Mouse (Mus musculus): Measurements from ENCODE around the gene Med18. TPM values are rescaled to one million over a fixed set of nuclear protein-coding genes. Genes with fewer than 3 reads are reported as not detected.
A peak's percentile ranks its signal among the peaks of the same experiment; 100 is the strongest.

Med18 gene
- polyA plus RNA-seq, 1 experiment from 2014 or later = 21.0 TPM

DNA sequence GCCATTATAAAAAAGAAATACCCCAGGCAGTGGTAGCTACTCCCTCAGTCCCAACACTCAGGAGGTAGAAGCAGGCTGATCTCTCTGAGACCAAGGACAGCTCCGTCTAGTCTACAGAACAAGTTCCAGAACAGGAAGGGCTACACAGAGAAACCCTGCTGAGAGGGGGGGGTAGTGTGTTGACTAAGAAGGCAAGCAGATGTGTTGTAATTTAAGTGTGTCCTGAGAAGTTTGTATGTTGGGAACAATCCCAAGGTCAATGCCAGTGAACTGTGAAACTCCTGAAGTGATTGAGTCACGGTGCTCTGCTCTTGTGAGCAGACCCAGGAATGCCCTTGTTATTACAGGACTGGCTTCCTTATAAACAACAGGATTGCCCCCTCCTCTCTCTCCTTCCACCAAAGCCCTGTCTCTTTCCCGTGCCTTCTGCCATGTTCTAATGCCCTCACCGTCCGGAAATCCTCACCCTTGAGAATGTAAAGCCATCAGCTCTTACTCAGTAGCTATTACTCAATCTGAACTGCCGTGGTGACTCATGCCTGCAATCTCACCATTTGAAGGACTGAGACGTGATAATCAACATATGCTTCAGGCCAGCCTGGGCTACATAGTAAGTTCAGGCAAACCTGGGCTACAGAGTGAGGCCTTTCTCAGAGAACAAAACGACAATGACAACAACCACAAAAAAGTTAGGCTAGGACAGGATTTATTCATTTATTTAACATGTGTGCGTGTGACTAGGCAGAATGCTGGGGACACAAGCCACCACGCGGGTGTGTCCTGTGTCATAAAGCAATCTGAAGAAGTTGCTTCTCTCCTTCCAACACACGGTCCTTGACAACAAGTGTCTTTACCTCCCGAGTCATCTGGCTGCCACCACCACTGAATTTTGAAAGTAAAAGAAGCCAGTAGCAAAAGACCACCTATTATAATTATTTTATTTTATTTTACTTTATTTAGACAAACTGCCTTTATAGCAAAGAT, 12.5 kb upstream of the Med18 start:
- Histone ChIP-seq H3K36me3 (replicated peaks) (no peaks in the 10 kb centered on the region), H3K4me1 (no peaks in the 10 kb centered on the region), H3K4me2 (no peak overlapping the region), H3K9me3 (no peaks in the 10 kb centered on the region), H3K27me3 (no peaks in the 10 kb centered on the region), H3K4me3 (replicated peaks) (no peak overlapping the region), H3K27ac (no peak overlapping the region), H3K9ac (no peak overlapping the region)
- 81% methylated on average over 13 of the region's 13 CpGs for WGBS
- no peak for ATAC-seq (ENCODE audit: low FRiP score)

DNA sequence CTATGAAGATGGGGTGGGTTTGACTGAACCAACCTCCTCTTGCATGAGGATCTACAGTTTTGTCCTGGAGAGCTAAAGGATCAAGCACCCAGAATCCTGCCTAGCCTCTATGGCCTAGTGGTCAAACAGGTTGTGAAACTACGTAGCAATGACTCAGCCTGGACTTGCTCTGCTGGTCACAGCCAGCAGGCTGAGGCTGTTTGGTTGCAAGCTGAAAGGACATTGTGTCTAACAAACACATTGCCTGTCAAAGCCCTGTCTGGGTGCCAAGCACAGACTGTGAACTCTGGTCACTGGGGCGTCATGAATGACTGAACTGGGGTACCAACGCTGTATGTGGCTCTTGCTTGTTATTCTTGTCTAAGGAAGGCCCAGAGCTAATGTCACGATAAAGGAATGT, 10.9 kb upstream of the Med18 start:
- WGBS = 83% methylated on average over 4 of the region's 4 CpGs
- Histone ChIP-seq H3K36me3 (replicated peaks) (no peaks in the 10 kb centered on the region), H3K9me3 (no peaks in the 10 kb centered on the region), H3K4me1 (no peaks in the 10 kb centered on the region), H3K27me3 (no peaks in the 10 kb centered on the region), H3K27ac (no peak overlapping the region), H3K9ac (no peak overlapping the region), H3K4me2 (no peak overlapping the region), H3K4me3 (replicated peaks) (no peak overlapping the region)
- ATAC-seq (ENCODE audit: low FRiP score) = no peak

DNA sequence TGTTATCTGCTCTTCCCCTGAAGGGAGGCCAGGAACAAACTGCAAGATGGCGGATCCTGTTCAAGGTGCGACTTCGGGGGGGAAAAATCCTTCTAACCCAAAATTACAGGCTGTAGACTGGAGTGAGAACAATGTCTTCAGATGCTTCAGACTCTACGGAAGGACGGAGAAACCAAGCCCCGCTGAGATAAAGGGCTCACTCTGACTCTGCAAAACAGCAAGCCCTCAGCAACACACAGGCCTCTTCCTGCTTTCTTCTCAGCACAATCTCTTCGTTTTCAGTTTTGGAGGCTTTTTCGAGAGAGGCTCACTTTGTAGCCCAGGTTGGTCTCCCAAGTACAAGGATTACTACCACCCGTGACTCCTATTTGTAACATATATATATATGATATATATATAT, 9.7 kb upstream of the Med18 start:
- H3K36me3 ChIP-seq (replicated peaks) = no peaks in the 10 kb centered on the region
- H3K4me2 ChIP-seq = no peak overlapping the region
- no peaks in the 10 kb centered on the region for H3K4me1 ChIP-seq
- 92% methylated on average over 9 of the region's 9 CpGs for WGBS
- no peaks in the 10 kb centered on the region for H3K9me3 ChIP-seq
- H3K27me3 ChIP-seq = no peaks in the 10 kb centered on the region
- H3K9ac ChIP-seq = no peak overlapping the region
- H3K27ac ChIP-seq = no peak overlapping the region
- ATAC-seq (ENCODE audit: low FRiP score) = no peak
- no peak overlapping the region for H3K4me3 ChIP-seq (replicated peaks)

DNA sequence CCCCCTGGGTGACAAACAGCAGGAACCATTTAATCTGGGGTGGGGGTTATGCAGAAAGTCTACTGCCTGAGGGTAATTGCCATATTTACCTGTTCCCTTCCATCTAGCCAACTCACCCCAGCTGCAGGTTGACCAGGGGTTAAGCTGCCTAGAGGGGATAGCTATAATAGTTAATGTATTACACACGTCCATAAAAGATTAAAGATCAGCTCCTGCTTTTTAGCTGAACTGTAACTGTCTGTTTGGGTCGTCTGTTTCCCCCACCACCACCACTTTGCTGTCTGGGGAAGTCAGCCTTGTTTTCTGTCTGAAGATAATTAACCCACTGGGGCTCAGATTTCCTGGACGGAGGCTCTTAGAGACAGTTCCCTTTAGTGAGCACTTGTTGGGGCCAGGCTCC, 6.2 kb upstream of the Med18 start:
- H3K9ac ChIP-seq = no peak overlapping the region
- no peak overlapping the region for H3K4me2 ChIP-seq
- H3K4me3 ChIP-seq (replicated peaks) = no peak overlapping the region
- 32% methylated on average over 3 of the region's 3 CpGs for WGBS
- no peaks in the 10 kb centered on the region for H3K27me3 ChIP-seq
- ATAC-seq (ENCODE audit: low FRiP score) = no peak
- no peaks in the 10 kb centered on the region for H3K9me3 ChIP-seq
- no peaks in the 10 kb centered on the region for H3K36me3 ChIP-seq (replicated peaks)
- no peak overlapping the region for H3K27ac ChIP-seq
- no peaks in the 10 kb centered on the region for H3K4me1 ChIP-seq

DNA sequence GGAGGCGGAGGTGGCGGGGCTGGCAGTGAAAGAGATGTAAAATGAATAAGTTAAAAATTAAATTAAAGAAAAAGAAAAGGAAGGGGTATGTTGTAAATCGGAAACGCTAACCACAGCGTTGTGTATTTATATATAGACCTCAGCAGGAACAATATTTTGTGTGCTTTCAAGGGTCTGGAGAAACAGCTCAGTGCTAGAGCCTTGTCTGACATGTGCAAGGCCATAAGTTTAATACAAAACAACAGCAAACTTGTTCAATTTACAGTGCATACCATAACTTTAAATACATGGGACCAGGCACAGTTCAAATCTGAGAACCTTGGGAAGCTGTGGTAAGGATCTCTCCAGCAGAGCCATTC, 513 bp upstream of the Med18 start:
- peaks cover 17% of the 10 kb centered on the region for H3K36me3 ChIP-seq (replicated peaks)
- peak overlapping the region; percentile 87 for H3K4me3 ChIP-seq (replicated peaks)
- no peaks in the 10 kb centered on the region for H3K9me3 ChIP-seq
- peak; percentile 42; the same call in 1 of the 2 replicates for ATAC-seq (ENCODE audit: low FRiP score)
- no peaks in the 10 kb centered on the region for H3K27me3 ChIP-seq
- peak overlapping the region; percentile 82 for H3K4me2 ChIP-seq
- 2% methylated on average over 5 of the region's 5 CpGs for WGBS
- no peak overlapping the region for H3K27ac ChIP-seq
- H3K4me1 ChIP-seq = peaks cover 22% of the 10 kb centered on the region
- H3K9ac ChIP-seq = no peak overlapping the region

DNA sequence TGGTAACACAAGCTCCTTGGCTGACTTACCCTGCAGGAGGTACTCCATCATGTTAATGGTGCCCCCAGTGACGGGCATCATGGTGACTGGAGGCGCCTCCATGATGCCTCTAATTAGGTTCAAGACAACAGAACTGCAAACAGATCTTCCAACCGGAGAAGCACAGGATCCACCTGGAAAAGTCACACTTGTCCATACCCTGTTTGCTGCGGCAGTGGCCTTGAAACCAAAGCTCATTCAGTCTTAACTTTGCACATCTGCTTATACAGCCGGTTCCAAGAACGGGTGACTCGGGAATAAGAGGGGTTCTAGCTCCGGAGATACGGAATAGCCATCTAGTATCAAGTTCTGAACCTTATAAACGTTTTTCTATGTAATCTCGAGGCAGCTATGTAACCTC, 885 bp downstream of the Med18 start:
- peaks cover 27% of the 10 kb centered on the region for H3K36me3 ChIP-seq (replicated peaks)
- peak overlapping the region; percentile 87 for H3K4me3 ChIP-seq (replicated peaks)
- peak overlapping the region; percentile 82 for H3K4me2 ChIP-seq
- 14% methylated on average over 11 of the region's 11 CpGs for WGBS
- H3K9me3 ChIP-seq = no peaks in the 10 kb centered on the region
- no peak overlapping the region for H3K27ac ChIP-seq
- ATAC-seq (ENCODE audit: low FRiP score) = no peak
- no peaks in the 10 kb centered on the region for H3K27me3 ChIP-seq
- H3K9ac ChIP-seq = peak overlapping the region; percentile 80
- H3K4me1 ChIP-seq = peaks cover 22% of the 10 kb centered on the region

DNA sequence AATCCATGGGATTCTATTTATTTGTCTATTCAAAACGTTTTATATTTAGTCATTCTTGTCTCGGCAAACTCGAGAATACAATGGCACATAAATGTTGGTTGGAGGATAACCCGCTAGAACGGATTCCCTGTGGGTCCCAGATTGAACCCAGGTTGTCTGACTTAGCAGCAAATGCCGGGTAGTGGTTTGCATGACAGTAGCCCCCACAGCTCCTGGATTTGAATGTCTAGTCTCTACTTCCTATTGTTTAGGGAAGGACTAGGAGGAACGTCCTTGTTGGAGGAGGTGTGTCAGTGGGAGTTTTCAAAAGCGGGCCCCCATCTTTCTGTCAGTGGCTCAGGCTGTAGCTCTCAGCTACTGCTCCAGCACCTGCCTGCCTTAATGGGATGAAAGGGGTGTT, 3.5 kb downstream of the Med18 start:
- H3K4me2 ChIP-seq = no peak overlapping the region
- no peaks in the 10 kb centered on the region for H3K9me3 ChIP-seq
- no peak overlapping the region for H3K27ac ChIP-seq
- ATAC-seq (ENCODE audit: low FRiP score) = no peak
- peaks cover 22% of the 10 kb centered on the region for H3K4me1 ChIP-seq
- no peaks in the 10 kb centered on the region for H3K27me3 ChIP-seq
- 92% methylated on average over 8 of the region's 8 CpGs for WGBS
- H3K9ac ChIP-seq = no peak overlapping the region
- H3K36me3 ChIP-seq (replicated peaks) = peaks cover 38% of the 10 kb centered on the region
- H3K4me3 ChIP-seq (replicated peaks) = no peak overlapping the region

DNA sequence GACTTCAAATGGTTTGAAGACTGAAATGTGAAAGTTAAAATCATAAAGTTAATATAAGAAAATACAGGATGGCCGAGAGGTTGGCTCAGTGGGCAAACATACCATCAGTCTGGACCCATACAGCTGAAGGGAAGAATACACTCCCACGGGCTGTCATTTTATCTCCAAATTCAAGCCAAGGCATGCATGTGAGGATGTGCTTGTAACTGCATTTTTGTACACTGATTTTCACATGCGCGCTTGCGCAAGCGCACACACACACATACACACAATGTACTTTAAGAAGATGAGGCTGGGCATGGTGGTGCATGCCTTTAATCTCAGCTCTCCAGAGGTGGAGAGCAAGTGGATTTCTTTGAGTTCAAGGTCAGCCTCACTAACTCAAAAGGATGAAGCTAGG, 8.2 kb downstream of the Med18 start:
- no peak for ATAC-seq (ENCODE audit: low FRiP score)
- Histone ChIP-seq H3K4me1 (no peaks in the 10 kb centered on the region), H3K36me3 (replicated peaks) (peaks cover 34% of the 10 kb centered on the region), H3K4me2 (no peak overlapping the region), H3K9ac (no peak overlapping the region), H3K9me3 (no peaks in the 10 kb centered on the region), H3K4me3 (replicated peaks) (no peak overlapping the region), H3K27ac (no peak overlapping the region), H3K27me3 (no peaks in the 10 kb centered on the region)
- WGBS = 95% methylated on average over 6 of the region's 6 CpGs

DNA sequence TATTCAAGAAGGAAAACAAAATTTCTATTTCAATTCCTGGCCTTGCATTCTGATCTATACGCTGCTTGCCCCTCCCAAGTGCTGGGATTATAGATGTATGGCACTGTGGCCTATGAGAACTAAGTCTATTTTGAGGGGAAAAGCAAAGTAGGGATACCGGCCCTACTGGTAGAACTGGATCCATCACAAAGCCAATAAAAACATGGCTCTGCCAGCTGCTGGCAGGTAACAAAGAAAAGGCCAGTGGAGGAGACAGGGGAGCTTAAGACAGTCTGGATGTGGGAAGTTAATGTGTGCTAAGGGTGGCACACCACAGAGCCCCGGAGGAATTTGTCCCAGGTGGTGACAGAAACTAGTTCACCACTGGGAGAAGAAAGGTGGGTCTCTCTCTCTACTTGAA, 8.6 kb downstream of the Med18 start:
- H3K4me1 ChIP-seq = no peaks in the 10 kb centered on the region
- peaks cover 30% of the 10 kb centered on the region for H3K36me3 ChIP-seq (replicated peaks)
- no peak overlapping the region for H3K27ac ChIP-seq
- no peaks in the 10 kb centered on the region for H3K9me3 ChIP-seq
- H3K4me2 ChIP-seq = no peak overlapping the region
- WGBS = 91% methylated on average over 3 of the region's 3 CpGs
- H3K9ac ChIP-seq = no peak overlapping the region
- no peak for ATAC-seq (ENCODE audit: low FRiP score)
- no peak overlapping the region for H3K4me3 ChIP-seq (replicated peaks)
- no peaks in the 10 kb centered on the region for H3K27me3 ChIP-seq

DNA sequence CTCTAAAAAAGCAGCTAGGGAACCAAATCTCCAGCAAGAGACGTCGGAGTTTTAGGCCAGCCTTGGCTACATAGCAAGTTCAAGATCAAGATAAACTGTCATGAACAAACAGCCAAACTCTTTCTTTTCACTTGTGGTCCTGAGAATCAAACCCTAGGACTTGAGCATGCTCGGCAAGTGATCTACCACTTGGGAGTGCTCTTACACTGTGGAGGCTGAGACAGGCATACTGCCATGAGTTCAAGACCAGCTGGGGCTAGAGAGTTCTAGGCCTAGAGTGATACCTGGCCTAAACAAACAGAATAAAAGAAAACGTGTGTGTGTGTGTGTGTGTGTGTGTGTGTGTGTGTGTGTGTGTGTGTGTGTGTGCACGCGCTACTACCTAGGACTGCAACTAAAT, 9.5 kb downstream of the Med18 start:
- no peaks in the 10 kb centered on the region for H3K4me1 ChIP-seq
- H3K9ac ChIP-seq = no peak overlapping the region
- H3K27me3 ChIP-seq = no peaks in the 10 kb centered on the region
- peaks cover 21% of the 10 kb centered on the region for H3K36me3 ChIP-seq (replicated peaks)
- 87% methylated on average over 6 of the region's 6 CpGs for WGBS
- no peak overlapping the region for H3K4me3 ChIP-seq (replicated peaks)
- no peaks in the 10 kb centered on the region for H3K9me3 ChIP-seq
- ATAC-seq (ENCODE audit: low FRiP score) = no peak
- no peak overlapping the region for H3K27ac ChIP-seq
- no peak overlapping the region for H3K4me2 ChIP-seq

DNA sequence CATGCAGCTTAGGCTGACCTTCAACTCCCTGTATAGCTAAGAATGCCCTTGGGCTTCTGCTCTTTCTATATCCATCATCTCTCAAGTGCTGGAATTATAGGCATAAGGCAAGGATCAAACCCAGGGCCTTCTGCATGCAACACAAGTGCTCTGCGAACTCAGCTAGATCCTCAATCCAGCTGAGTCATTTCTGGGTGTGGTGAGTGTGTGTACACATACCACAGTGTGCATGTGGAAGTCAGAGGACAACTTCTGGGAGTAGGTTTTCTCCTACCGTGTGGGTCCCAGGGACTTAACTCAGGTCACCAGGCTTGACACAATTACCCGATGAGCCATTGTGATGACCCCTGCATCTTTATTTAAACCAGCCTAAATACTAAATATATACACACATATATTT, 13.9 kb downstream of the Med18 start:
- Histone ChIP-seq H3K4me1 (no peaks in the 10 kb centered on the region), H3K9me3 (no peaks in the 10 kb centered on the region), H3K36me3 (replicated peaks) (no peaks in the 10 kb centered on the region), H3K27me3 (no peaks in the 10 kb centered on the region), H3K4me3 (replicated peaks) (no peak overlapping the region), H3K9ac (no peak overlapping the region), H3K4me2 (no peak overlapping the region), H3K27ac (no peak overlapping the region)
- 82% methylated on average over 3 of the region's 3 CpGs for WGBS
- ATAC-seq (ENCODE audit: low FRiP score) = no peak

DNA sequence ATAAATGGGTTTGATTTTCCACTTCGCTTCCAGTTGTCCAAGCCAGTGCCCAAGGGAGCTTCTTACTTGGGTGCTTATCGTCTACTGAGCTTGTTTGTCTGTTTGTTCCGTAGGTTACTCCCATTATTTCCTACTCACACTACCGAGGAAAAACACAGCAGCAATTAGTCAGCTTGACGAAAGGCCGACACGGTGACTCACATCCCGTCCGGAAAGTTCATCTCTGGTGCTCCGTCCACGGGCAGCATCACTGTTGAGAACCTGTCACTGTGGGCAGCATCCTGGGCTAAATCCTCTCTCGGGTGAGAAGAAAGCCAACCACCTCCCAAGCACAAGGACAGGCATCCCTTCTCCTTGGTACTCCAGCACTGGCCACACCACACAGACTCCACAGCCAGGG, 17.6 kb downstream of the Med18 start:
- Histone ChIP-seq H3K27me3 (no peaks in the 10 kb centered on the region), H3K36me3 (replicated peaks) (no peaks in the 10 kb centered on the region)

DNA sequence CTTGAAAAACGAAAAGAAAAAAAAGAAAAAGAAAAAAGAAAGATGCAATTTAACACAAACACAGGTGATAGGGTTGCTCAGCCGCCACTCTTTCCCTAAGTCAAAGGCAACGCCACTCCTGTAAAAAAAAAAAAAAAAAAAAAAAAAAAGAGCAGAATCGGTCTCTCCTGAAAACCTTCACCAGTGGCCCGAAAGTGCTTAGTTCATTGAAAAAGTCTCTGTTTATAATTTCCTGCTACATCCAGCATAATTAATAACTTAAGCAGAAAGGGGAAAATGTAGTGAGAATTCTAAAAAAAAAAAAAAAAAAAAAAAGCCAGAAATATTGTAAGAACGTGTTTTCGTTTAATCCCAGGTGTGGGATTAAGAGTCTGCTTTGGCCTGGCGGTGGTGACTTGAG, 19.2 kb downstream of the Med18 start:
- no peaks in the 10 kb centered on the region for H3K9me3 ChIP-seq
- H3K4me2 ChIP-seq = no peak overlapping the region
- H3K4me3 ChIP-seq (replicated peaks) = no peak overlapping the region
- no peaks in the 10 kb centered on the region for H3K4me1 ChIP-seq
- 84% methylated on average over 8 of the region's 8 CpGs for WGBS
- H3K36me3 ChIP-seq (replicated peaks) = no peaks in the 10 kb centered on the region
- no peak for ATAC-seq (ENCODE audit: low FRiP score)
- no peak overlapping the region for H3K27ac ChIP-seq
- no peaks in the 10 kb centered on the region for H3K27me3 ChIP-seq
- no peak overlapping the region for H3K9ac ChIP-seq

More for the DNA sequence above, 17.6 kb downstream of the Med18 start:
- Histone ChIP-seq H3K4me3 (replicated peaks) (no peak overlapping the region), H3K4me1 (no peaks in the 10 kb centered on the region), H3K9ac (no peak overlapping the region), H3K9me3 (no peaks in the 10 kb centered on the region), H3K4me2 (no peak overlapping the region), H3K27ac (no peak overlapping the region)
- ATAC-seq (ENCODE audit: low FRiP score) = no peak
- 90% methylated on average over 12 of the region's 12 CpGs for WGBS
